Mouse (Mus musculus): ENCODE measurements around the gene Ccdc120.

DNA sequence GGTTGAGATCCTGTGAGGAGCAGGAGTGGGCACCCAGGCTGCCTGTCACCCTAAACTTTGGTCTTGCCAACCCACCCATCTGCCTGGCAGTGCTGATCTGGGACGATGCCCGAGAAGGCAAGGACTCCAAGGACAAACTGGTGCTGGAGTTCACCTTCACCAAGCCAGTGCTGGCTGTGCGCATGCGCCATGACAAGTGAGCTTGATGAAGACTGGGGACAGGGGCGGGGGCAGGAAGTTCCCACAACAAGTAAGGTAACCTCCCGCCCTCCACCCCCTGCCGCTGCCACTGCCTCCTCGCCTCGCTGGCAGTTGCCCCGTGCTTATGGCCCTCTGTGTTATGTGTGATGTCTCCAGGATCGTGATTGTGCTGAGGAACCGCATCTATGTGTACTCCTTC, 24.9 kb downstream of the Ccdc120 start:
- TF ChIP-seq HCFC1 (IDR thresholded peaks at IDR 0.05; ENCODE audit: borderline replicate concordance, insufficient read depth, low read length) (no peak), ZC3H11A (IDR thresholded peaks at IDR 0.05; ENCODE audit: borderline replicate concordance, low read depth, low read length) (no peak), MAFK (IDR thresholded peaks at IDR 0.05; ENCODE audit: insufficient read depth, low read depth, low read length) (no peak), CHD2 (IDR thresholded peaks at IDR 0.05; ENCODE audit: low read depth, low read length) (no peak)

Data from ES-E14 (cell line).